Mouse (Mus musculus) liver, embryonic 16.5 days (tissue): ENCODE measurements around the gene Polg2. TPM values are rescaled to one million over a fixed set of nuclear protein-coding genes. Genes with fewer than 3 reads are reported as not detected.
"Not testable (repeated sequence)": the region's sequence is repeated elsewhere in the genome, so short reads cannot be mapped to it uniquely, and the experiment has no call there.

ENCODE experiments used
- ATAC-seq: fragments of 200-750 bp; cut with Nextera tagmentation; 2 replicates; pipeline ENCODE4 v1.8.0; 2017; ENCODE audit warnings: low read depth, mild to moderate bottlenecking, moderate number of reproducible peaks, moderate library complexity
- H3K27ac ChIP-seq: fragments of 300-500 bp; sonication (generic); 2 replicates; pipeline ENCODE4 v1.5.1; 2014; ENCODE audit warnings: mild to moderate bottlenecking, low read length
- H3K27me3 ChIP-seq: fragments of 300-500 bp; sonication (generic); 2 replicates; pipeline ENCODE4 v1.6.1; 2014; ENCODE audit warnings: low read depth, low read length, mixed read lengths; ENCODE audit not compliant: control insufficient read depth, insufficient read depth
- H3K36me3 ChIP-seq: fragments of 300-500 bp; sonication (generic); 2 replicates; pipeline ENCODE4 v1.6.1; 2014; ENCODE audit warnings: mild to moderate bottlenecking; ENCODE audit not compliant: control insufficient read depth, insufficient read depth
- H3K4me1 ChIP-seq: fragments of 300-500 bp; sonication (generic); 2 replicates; pipeline ENCODE4 v1.6.1; 2014; ENCODE audit warnings: low read depth, low read length, mixed read lengths; ENCODE audit not compliant: control insufficient read depth
- H3K4me2 ChIP-seq: fragments of 300-500 bp; sonication (generic); 2 replicates; pipeline ENCODE4 v1.6.1; 2014; ENCODE audit warnings: low read depth, low read length, mixed read lengths
- H3K4me3 ChIP-seq: fragments of 300-500 bp; sonication (generic); 2 replicates; pipeline ENCODE4 v1.5.1; 2014; ENCODE audit warnings: low read depth, mild to moderate bottlenecking, low read length
- H3K9ac ChIP-seq: fragments of 300-500 bp; sonication (generic); 2 replicates; pipeline ENCODE4 v1.6.1; 2014; ENCODE audit warnings: low read depth, low read length
- H3K9me3 ChIP-seq: fragments of 300-500 bp; sonication (generic); replicated peaks from 2 replicates; pipeline ENCODE4 v1.6.1; 2016; ENCODE audit warnings: low read length; ENCODE audit not compliant: control insufficient read depth
- WGBS: fragments of 180-500 bp; shearing (Covaris S2); extraction: QIAGEN DNeasy Blood & Tissue Kit; methylation state at CpG from one replicate; pipeline ENCODE4 v1.1.7; 2014; ENCODE audit not compliant: insufficient replicate concordance; 5-methylcytosine and 5-hydroxymethylcytosine counted together
- polyA plus RNA-seq: library from polyadenylated mRNA; unstranded; fragments of >200 nt; fragmentation: Nextera tagmentation; extraction: Ambion mirVana; gene quantifications from 2 replicates; pipeline ENCODE4 v1.2.1, GENCODE M21; 2015

The Polg2 gene
- polyA plus RNA-seq, 1 experiment from 2014 or later: 4.0 TPM

DNA sequence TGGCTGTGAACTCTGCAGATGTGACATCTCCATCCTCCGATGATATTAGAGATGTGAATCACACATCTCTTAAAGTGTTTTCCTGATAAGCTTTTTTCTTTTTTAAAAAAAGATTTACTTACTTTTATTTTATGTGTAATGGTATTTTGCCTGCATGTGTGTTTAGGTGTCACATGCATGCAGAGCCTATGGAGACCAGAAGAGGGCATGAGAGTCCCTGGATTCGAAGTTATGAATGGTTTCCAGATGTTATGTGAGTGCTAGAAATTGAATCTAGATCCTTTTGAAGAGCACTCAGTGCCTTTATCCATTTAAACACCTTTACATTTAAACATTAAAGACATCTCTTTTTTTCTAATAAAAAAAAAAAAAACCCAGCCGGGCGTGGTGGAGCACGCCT, 34.4 kb downstream of the Polg2 start:
- Histone ChIP-seq H3K4me1 (no peaks in the 10 kb centered on the region; the same call in 1 of the 2 replicates), H3K27me3 (no peaks in the 10 kb centered on the region), H3K9me3 (no peaks in the 10 kb centered on the region), H3K27ac (no peak overlapping the region), H3K9ac (no peak overlapping the region), H3K4me3 (no peak overlapping the region), H3K4me2 (no peak overlapping the region), H3K36me3 (no peaks in the 10 kb centered on the region)
- ATAC-seq: no peak
- WGBS: 73% methylated on average over 5 of the region's 5 CpGs

DNA sequence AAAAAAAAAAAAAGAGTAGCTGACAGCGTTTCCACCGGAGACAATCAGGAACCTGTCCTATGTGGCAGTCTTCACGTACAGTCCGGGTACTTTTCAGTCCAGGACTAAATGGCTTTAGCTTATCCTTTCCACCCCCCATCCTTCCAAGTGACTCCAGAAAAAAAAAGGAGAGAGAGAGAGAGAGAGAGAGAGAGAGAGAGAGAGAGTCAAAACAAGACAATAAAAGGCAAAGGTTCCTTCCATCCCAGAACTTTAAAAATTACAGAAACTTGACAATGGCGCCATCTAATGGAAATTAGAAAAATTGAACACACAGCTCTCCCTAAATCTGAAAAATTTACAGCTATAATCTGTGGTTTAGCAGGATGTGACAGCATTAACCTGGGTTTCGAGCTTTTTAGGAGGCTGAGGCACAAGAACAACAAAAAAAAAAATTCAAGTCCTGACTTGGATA, 36.9 kb downstream of the Polg2 start:
- Histone ChIP-seq H3K4me3 (no peak overlapping the region), H3K36me3 (no peaks in the 10 kb centered on the region), H3K27me3 (no peaks in the 10 kb centered on the region), H3K4me2 (no peak overlapping the region), H3K9ac (no peak overlapping the region), H3K9me3 (no peaks in the 10 kb centered on the region), H3K4me1 (no peaks in the 10 kb centered on the region), H3K27ac (no peak overlapping the region)
- no peak for ATAC-seq
- WGBS: 35% methylated on average over 6 of the region's 6 CpGs

DNA sequence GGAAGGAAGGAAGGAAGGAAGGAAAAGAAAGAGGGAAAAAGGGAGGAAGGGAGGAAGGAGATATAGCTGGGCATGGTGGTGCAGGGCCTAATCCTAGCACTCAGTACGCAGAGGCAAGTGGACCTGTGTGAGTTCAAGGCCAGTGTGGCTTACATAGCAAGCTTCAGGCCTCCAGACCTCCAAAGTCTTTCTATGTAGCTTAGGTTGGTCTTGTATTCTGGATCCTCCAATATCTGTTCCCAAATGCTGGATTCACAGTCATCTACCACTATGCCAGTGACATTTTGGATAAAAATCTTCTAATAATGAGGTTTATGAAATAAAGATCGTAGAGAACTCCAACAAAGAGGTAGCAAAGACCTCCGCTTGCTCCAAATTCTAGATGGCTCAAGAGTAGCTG, 37.5 kb downstream of the Polg2 start:
- no peaks in the 10 kb centered on the region for H3K27me3 ChIP-seq
- no peaks in the 10 kb centered on the region for H3K9me3 ChIP-seq
- H3K4me2 ChIP-seq: no peak overlapping the region
- WGBS: 68% methylated on average over 3 of the region's 3 CpGs
- H3K4me1 ChIP-seq: no peaks in the 10 kb centered on the region
- H3K9ac ChIP-seq: no peak overlapping the region
- H3K36me3 ChIP-seq: no peaks in the 10 kb centered on the region
- ATAC-seq: no peak
- H3K27ac ChIP-seq: no peak overlapping the region
- H3K4me3 ChIP-seq: no peak overlapping the region

DNA sequence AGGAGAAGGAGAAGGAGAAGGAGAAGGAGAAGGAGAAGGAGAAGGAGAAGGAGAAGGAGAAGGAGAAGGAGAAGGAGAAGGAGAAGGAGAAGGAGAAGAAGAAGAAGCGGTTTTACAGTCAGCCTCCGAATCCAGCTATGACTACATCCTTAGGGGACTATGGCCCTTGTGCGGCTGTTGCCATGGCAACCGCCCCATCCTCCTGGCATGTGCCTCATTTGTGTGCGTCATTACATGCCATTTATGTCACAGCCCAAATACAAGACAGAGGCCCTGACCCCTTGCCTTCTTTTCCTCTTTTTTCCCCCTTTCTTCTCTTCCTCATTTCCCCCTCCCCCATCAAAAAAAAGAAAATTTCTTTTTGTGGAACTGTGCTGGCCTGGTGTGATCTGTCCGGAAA, 38.1 kb downstream of the Polg2 start:
- Histone ChIP-seq H3K9me3 (no peaks in the 10 kb centered on the region), H3K27me3 (no peaks in the 10 kb centered on the region), H3K4me2 (no peak overlapping the region), H3K4me3 (no peak overlapping the region), H3K36me3 (no peaks in the 10 kb centered on the region), H3K9ac (no peak overlapping the region), H3K27ac (no peak overlapping the region), H3K4me1 (no peaks in the 10 kb centered on the region)
- no peak for ATAC-seq
- 48% methylated on average over 6 of the region's 6 CpGs for WGBS

GRCm38 (mm10) chr11:106740724-106741123, 38.6 kb downstream of the Polg2 start:
- not testable (repeated sequence) for H3K9me3 ChIP-seq, H3K4me1 ChIP-seq
- 70% methylated on average over 5 of the region's 8 CpGs for WGBS

GRCm38 (mm10) chr11:106739116-106739515, 40.2 kb downstream of the Polg2 start:
- H3K27ac ChIP-seq: no peak overlapping the region
- H3K36me3 ChIP-seq: no peaks in the 10 kb centered on the region
- no peaks in the 10 kb centered on the region for H3K27me3 ChIP-seq
- no peak for ATAC-seq
- no peak overlapping the region for H3K4me3 ChIP-seq
- H3K9ac ChIP-seq: no peak overlapping the region
- WGBS: 76% methylated on average over 2 of the region's 2 CpGs
- no peak overlapping the region for H3K4me2 ChIP-seq
- H3K9me3 ChIP-seq: no peaks in the 10 kb centered on the region
- H3K4me1 ChIP-seq: no peaks in the 10 kb centered on the region

More at GRCm38 (mm10) chr11:106740724-106741123, 38.6 kb downstream of the Polg2 start:
- H3K9ac ChIP-seq, H3K4me2 ChIP-seq, H3K36me3 ChIP-seq, ATAC-seq, H3K27ac ChIP-seq, H3K4me3 ChIP-seq, H3K27me3 ChIP-seq: not testable (repeated sequence)

GRCm38 (mm10) chr11:106737178-106737621, 42.1 kb downstream of the Polg2 start:
- no peaks in the 10 kb centered on the region for H3K27me3 ChIP-seq
- no peak overlapping the region for H3K4me3 ChIP-seq
- no peak for ATAC-seq
- H3K4me1 ChIP-seq: no peaks in the 10 kb centered on the region
- no peaks in the 10 kb centered on the region for H3K9me3 ChIP-seq
- WGBS: 48% methylated on average over 12 of the region's 12 CpGs
- H3K9ac ChIP-seq: no peak overlapping the region
- no peak overlapping the region for H3K4me2 ChIP-seq
- H3K36me3 ChIP-seq: no peaks in the 10 kb centered on the region
- no peak overlapping the region for H3K27ac ChIP-seq

DNA sequence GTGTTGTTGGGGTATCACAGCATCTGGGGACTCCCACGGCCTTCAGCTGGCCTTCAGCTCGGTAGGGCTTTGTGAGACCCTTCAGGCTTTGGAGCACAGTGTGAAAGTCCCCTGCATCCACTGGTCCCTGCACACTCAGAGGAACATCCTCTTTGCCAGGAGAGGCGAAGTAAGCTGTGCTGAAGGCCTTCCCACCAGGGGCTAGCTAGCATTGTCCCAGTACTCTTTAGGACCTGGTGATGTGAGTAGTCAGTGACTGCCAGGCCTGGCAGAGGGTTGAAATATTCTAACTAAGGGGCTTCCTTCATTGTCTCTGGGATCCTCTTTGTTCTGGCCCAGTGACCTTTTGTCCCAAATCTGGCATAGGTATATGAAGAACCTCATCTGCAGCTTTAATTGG, 42.7 kb downstream of the Polg2 start:
- Histone ChIP-seq H3K27me3 (no peaks in the 10 kb centered on the region), H3K4me3 (no peak overlapping the region), H3K27ac (no peak overlapping the region), H3K4me2 (no peak overlapping the region), H3K36me3 (no peaks in the 10 kb centered on the region), H3K9ac (no peak overlapping the region), H3K9me3 (no peaks in the 10 kb centered on the region), H3K4me1 (no peaks in the 10 kb centered on the region)
- ATAC-seq: no peak
- WGBS: 65% methylated on average over 3 of the region's 3 CpGs

GRCm38 (mm10) chr11:106730714-106731113, 48.6 kb downstream of the Polg2 start:
- no peak for ATAC-seq
- H3K9ac ChIP-seq: no peak overlapping the region
- H3K36me3 ChIP-seq: no peaks in the 10 kb centered on the region
- H3K4me1 ChIP-seq: peaks cover 2% of the 10 kb centered on the region
- no peaks in the 10 kb centered on the region for H3K9me3 ChIP-seq
- no peaks in the 10 kb centered on the region for H3K27me3 ChIP-seq
- no peak overlapping the region for H3K4me2 ChIP-seq
- H3K4me3 ChIP-seq: no peak overlapping the region
- no peak overlapping the region for H3K27ac ChIP-seq
- WGBS: 34% methylated on average over 4 of the region's 4 CpGs
